Mouse (Mus musculus) heart, adult 9 months (tissue): ENCODE data around the gene Rbks.
A peak's percentile ranks its signal among the peaks of the same experiment; 100 is the strongest.
"Not testable (repeated sequence)": the region's sequence is repeated elsewhere in the genome, so short reads cannot be mapped to it uniquely, and the experiment has no call there.

Experiments
- DNase-seq, 2 experiments: peaks; one replicate each; pipeline ENCODE4 v3.0.0; 2022; ENCODE audit warnings: low spot score in 2 of 2

Gene Rbks

DNA sequence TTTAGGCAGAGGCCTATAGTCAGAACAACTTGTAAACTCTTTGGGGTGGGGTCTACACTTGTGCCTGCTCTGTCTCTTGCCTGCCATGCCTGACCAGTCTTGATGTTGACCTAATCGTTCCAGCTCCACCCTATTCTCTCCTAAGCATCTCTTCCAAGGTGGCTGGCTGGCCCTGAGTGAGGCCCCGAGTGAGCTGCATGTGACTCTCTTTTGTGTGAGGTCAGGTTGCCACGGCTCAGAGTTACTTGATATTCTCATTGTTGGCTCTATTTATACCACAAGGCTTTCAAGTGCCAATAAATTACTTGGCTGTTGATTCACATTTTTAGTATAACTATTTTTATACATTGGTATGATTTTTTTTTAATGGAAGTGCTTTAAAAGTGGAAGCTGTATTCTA lies 70.3 kb downstream of the Rbks start:
- peak; percentile 37 to 44 for DNase-seq

DNA sequence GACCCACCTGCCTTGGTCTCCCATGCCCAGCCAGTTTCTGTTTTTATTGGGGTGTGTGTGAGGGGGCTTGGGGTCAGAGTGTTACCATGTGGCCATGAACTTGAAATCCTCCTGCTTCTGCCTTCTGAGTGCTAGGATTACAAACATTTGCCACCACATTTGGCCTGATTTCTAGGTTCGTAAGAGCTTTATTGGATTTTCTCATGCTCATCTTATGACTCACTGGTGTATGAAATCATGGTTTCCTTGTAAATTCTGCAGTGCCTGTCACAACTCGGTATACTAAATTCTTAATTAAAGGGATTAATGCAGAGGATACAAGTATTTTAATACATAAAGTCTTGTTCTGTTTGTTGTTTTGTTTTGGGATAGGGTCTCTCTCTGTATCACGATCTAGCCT lies 77.1 kb downstream of the Rbks start:
- DNase-seq: no peak

DNA sequence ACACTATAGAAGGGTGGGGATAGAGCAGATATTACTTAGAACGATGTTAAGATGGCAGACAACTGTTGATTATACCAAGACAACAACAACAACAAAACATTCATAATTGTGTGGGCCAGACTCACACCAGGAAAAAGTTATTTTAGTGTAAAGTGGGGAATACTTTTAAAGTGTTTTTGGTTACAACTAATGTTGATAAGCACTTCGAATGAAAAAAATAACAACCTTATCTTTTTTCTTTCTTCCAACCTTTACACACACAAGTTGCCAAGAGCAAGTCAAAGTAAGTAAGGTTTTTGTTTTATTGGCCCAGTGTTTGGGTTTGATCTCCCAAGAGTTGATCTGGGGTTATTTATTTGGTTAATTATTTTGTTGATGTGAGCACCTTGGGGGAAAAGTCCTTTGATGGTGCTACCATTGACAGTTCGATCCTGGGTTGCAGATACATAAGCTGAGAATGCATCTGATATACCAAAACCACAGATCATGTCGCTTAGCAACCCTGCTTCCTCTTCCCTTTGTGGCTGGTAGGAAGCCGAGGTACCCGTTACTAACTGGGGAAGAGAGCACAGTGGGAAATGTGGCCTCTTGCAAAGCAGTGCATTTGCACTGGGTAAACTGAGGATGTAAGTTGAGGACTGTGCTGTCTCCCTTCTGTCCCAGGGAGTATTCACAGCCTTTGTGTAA lies 82.9 kb downstream of the Rbks start:
- DNase-seq: no peak

DNA sequence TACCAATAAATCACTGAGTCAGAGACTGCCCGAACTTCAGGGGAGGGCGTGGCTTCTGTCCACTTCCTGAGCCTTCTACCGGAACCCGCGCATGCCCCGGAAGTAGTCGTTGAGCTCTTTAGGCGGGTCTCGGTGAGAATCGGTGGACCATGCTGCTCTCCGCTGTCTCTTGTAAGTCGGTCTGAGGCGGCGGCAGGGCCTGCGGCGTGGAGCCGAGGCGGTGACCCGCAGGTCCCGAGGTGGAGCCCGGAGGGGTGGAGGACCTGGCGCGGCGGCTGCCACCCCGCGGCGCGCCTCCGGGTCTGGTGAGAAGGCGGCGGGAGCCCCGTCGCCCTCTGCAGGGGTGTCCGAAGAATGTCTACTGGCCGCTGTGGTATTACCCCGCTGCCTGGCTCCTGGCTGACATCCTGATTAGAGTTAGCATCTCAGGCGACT lies 83.6 kb downstream of the Rbks start:
- DNase-seq: peak; percentile 86 to 90

DNA sequence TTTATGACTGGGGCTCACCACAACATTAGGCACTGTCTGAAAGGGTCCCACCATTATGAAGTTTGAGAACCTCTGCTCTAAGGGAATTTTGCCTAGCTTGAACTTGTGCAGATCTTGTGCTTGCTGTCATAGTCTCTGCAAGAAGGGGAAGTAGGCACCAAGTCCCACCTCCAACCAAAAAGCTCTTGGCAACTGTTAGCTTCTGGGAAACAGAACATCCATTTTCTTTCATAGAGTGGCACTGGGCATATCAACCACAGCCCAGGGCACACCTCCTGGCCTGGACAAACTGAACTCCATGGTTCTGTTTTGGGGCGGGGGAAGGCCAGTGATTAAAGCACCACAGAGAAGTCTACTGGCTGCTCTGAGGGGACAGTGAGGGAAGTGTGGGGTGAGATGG lies 86.2 kb downstream of the Rbks start:
- DNase-seq: no peak

DNA sequence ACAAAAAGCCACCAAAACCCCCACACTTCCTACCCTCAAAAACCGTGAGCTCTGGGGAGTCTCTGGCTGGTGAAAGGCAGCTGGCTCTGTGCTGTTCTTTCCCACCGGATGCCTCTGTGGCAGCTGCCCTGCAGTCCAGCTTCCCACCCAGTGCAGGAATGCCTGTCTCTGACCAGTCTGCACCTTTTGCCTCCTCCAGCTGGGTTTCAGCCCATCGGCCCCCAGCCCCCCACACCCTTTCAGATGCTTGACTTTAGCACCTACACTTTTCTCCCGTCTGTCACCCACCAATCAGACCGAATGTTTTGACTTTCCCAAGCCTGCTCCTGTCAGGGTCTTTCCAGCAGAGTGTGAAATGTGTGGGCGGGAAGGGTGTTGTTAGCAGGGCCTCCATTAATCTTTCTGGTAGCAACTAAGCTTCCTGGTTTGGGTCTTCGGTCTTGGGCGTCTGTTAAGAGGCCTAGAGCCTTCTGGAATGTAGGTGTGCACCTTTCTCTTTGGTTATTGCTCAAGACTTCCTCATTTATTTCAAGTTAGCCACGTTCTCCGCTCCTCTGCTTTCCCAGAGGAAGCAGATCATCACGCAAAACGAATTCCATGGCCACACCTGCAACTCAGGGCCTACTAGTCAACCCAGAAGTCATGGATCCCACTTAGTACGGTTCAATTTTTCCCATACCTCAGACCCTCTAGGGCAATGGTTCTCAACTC lies 86.9 kb downstream of the Rbks start:
- no peak for DNase-seq

DNA sequence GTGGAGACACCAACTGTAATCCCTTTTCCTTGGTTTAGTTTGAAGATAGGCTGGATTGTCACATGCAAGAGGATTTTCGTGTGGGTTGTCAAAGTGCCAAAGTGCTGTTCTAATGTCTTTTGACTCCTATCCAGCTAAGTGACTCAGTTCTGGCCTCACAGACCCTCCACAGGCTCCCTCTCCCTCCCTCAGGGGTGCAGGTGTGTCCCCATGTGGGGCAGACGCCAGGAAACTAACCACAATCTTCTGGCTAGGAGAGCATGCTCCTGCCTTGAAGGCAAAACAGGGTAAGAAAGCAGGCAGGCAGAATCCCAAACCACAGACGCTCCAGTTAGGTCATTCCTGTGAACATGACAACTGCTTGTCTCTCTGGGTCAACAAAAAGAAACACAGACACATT lies 91.3 kb downstream of the Rbks start:
- DNase-seq: peak; percentile 63 to 69

DNA sequence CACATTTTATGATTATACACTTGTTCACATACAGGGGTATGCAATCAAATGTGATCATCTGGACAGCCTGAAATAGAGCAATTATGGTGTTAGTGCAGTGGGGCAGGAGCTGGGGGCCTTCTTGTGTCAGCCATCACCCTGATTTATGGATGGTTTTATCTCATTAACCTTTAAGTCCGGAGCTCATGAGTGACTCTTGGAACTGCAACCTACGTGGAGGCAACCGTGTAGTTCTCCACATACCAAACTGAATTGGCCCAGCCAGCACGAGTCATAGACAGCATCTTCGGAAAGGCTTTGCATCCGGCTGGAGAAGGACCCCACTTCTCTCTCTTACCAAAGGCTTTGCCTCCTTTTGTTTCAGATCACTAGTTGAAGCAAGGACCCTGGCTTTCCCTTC lies 93.7 kb downstream of the Rbks start:
- no peak for DNase-seq

DNA sequence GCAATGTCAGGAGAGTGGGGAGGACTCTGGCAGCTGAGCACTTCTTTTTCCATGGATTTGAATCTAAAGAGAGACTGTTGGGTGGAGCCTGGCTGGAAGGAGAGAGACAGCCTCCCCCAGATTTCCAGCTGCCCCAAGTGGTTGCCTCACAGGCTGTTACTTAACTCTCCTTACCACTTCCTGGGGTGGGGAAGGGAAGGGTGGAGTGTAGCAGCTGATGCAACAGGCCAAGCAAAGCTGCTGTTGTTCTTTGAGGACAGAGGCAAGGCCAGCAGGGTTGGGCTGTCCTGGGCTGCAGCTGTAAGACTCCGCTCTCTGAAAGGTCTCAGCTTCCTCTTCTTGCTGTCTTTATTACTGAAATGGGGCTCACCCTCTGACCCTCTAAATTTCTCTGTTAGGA lies 95.0 kb downstream of the Rbks start:
- DNase-seq: peak; percentile 87 to 92

DNA sequence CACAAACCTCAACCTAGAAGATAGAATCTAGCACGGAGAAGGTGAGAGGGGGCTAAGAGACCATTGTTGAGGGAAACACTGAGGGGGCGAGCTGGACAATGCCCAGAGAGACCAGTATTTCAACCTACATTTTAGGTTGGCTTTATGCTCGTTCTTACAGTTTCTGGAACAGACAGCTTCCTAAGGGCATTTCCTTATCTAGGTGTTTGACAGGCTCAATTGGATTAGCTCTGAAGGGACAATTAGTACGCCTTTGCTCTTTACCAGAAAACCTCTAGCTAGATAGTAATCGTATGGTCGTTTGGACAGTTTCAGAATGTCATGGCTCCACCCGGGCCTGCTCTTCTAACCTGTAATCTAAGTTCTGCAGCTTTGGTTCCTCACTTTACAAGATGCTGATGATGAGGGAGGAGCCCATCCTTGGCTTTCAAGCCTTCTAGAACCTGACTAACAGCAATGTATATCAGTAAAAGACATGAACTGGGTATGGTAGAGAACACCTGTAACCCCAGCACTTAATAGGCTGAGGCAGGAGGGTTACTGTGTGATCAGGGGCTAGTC lies 96.2 kb downstream of the Rbks start:
- DNase-seq: no peak

DNA sequence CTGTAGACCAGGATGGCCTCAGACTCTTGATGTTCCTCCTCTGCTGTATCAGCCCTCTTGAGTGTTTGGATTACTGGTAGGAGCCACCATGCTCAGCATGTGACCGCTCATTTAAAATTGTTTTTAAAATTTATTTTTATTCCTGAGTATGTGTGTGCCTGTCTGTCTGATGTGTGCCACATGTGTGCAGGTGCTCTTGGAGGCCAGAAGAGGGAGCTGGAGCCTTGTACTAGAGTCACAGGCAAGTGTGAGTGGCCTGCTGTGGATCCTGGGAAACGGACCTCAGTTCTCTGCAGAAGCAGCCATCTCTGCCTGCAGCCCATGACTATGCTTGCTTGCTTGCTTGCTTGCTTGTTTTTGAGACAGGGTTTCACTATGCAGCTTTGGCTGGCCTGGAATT lies 98.3 kb downstream of the Rbks start:
- DNase-seq: no peak

DNA sequence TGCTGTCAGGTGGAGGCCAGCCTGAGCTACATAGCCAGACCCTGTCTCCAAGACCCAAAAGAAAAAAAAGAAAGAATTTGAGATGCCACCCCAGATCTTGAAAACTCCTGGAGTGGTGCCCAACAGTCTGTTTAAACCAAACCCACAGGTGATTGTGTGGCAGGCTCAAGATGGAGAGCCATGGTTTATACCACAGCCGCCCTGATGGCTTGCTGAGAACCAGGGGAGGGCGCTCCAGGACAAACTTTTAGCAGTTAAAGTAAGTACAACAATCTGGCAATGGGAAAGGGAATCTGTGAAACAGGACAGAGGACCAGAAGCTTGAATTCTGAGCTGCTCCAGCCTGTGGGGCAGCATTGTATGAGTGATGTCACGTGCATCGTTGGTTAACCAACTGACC lies 98.8 kb downstream of the Rbks start:
- DNase-seq: no peak

DNA sequence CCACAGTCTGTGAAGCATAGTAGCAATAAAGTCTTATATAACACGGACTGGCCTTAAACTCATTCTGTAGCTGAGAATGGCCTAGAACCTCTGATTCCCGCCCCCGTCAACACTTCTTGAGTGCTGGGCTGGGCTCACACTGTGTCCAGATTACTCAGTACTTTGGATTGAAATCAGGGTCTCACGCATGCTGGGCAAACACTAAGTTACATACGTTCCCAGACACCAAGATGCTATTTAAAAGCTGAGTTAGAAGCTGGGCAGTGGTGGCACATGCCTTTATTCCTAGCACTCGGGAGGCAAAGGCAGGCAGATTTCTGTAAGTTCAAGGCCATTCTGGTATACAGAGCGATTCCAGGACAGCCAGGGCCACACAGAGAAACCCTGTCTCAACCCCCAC lies 99.3 kb downstream of the Rbks start:
- no peak for DNase-seq

DNA sequence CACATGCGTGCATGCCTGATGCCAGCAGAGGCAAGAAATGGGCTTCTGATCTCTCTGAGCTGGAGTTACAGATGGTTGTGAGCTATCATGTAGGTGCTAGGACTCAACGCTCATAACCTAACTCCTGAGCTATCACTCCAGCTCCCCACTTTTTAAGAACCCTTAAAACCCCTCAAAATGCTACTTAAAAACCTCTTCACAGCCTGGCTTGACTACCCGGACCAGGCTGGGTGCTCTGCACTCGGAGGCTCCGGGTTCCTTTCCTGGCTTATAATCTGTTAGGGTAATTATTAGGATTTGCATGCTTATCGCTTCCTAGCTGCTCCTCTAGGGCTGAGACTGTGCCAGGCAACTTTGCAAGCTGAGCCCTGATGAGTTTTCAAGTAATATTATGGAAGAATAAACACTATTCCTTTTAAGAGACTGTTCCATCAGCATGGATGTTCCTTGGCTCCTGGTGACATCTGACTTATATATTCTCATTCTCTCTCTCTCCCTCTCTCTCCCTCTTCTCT lies 99.9 kb downstream of the Rbks start:
- no peak for DNase-seq

DNA sequence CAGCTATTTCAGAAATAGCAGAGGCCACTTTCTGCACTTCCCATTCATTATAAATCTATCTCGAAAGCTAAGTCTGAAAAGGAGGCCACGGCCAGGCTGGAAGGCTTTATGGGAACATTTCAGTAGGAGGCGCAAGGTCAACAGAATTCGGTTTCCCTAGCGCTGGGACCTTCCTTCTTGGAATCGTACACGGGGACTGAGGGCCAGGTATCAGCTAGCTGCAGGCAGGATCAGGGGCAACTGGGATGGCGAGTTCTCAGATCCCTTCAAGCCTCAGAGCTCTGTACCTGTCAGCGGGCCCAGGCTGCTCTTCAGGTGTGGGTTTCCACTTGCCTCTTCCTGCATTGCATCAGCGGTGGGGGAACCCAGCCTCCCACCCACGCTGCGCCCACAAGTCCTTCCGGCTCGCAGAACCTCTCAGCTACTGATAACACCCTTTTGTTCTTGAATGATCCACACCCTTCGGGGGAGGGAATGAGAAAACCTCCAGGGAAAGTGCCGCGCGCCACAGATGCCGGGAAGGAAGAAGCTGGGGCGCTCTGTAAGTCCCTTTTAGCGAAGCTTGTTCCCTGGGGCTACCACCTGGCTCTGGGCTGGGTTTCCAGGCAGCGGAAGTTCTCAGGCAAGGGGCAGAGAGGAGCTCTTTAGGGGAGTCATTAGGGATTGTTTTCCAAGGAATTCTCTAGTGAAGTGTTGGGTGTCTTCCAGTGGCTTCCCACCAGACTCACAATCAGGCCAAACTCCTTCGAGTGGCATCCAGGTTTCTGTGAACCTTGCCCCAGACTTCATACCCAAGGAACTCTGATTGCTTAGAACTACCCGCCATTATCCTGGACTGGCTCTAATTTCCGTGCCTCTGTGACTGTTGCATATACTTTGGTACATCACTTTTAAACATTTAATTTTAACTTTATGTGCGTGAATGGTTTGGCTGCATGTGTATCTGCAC lies 100.7 kb downstream of the Rbks start, which contains the start of gene Mrpl33:
TSS of gene Mrpl33 (plus strand) at position 455 of the 949 bp plus-strand sequence.
- DNase-seq: peak; percentile 56 to 62

DNA sequence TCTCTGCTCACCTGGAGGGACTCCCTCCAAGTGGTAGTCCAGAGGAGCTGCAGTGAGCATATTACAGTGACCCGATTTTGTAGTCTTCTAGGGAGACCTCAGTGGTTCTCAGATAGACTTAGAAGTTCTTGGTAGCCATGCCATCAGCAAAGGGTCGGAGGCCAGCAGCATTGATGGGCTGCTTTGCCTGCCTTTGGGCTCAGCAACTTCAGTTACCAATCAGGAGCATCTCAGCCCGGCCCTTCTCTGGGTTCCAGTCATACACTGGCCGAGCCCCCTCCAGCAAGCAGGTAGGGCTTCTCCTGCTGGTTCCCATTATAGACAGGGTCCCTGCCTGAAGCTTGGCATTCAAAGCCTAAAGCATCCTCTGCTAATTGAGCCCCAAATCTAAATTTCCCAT lies 101.6 kb downstream of the Rbks start:
- DNase-seq: no peak

DNA sequence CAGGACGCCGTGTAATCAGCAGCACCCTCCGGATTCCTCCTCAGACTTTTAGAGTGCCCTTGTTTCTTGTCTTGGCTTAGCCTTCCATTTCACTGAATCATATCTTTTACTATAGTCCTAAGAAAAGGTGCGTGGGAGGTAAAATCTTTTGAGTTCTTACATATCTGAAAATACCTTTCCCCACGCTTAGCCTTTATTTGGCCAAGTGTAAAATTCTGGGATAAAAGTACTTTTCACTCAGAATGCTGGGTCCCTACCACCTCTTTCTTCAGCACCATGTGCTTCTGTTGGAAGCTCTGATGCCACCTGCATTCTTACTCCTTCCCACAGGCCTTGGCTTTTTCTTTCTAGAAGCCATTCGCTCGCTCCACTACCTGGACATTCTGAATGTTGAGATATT lies 106.3 kb downstream of the Rbks start:
- no peak for DNase-seq

DNA sequence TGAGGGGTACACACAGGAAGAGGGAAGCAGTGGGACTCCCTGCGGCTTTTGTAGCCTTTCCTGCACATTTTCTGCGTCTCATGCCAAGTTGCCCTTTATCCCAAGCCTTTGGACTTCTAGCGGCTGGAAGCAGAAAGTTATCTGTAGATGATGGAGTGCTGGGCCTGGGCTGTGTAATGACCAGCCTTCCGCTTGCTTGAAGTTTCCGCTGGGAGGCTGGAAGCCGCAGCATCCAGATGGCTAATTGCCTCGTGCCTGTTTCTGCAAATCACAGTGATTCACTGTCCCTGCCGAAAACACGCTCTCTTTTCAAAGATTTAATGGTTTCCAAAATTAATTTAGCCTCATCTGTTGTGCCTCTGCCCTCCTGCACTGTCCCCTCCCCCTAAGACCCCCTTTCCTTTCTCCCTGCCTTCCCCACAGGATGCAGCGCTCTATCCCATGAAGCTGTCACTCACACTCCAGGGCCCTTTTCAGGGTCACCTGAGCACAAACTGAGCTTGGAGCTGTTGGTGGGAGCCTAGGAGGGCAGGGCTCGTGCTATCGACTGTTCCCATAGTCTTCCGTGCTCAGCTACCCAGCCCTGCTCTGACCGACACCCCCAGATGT lies 107.6 kb downstream of the Rbks start:
- DNase-seq: no peak

DNA sequence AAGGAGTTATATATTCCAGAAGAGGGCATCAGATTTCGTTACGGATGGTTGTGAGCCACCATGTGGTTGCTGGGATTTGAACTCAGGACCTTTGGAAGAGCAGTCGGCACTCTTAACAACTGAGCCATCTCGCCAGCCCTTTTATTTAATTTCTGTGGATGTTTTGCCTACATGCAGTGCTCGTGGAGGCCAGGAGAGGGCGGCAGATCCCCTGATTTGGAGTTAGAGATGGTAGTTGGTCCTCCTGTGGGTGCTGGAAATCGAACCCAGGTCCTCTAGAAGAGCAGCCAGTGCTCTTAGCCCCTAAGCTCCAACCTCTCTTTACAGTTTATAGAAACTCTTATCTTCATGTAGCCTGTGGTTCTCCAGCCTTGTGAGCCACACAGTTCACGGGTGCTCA lies 108.8 kb downstream of the Rbks start:
- not testable (repeated sequence) for DNase-seq

DNA sequence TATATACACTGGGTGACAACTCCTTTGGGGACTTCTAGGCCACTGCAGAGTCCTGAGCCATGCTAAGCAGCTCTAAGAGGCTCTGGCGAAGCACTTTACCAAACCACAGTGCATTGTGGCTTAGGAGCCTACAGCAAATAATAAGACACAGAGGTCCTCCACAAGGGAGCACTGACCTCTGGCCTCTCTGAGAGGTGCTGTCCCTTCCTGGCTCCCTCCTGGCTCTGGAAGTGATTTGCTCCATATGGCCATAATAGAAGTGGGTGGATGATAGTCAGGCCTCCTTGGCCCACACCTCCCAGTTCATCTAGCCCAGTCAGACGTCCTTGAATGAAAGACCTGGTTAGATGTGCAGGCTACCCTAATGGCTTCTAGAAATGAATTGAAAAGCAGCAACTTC lies 109.4 kb downstream of the Rbks start:
- no peak for DNase-seq

DNA sequence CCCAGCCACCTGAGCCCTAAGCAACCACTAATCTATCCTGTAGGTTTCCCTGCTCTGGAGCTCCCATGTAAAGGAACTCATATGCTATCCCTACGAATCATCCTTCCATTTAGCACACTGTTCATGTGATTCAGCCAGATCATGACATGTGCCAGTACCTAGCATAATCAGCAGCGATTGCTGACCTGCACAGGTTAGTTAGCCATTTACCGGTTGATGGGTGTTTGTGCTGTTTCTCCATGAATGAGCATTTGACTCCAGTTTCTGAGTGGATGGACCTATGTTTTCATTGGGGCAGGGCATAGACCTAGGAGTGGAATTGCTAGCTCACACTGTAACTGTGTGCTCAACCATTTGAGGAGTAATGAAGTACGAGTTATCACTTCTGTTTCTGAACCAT lies 111.9 kb downstream of the Rbks start:
- no peak for DNase-seq
